Mouse (Mus musculus) spleen, postnatal 4 days (tissue): Measurements from ENCODE around the gene Drg1.
"Not testable (repeated sequence)": the region's sequence is repeated elsewhere in the genome, so short reads cannot be mapped to it uniquely, and the experiment has no call there.

Source experiments
- DNase-seq, 2 experiments: peaks; one replicate each; pipeline ENCODE4 v3.0.0; 2022; ENCODE audit warnings: low spot score in 2 of 2

Gene Drg1

GRCm38 (mm10) chr11:3167129-3167528 lies 99.1 kb downstream of the Drg1 start:
- DNase-seq: peak in 1 of 2 experiments; percentile 76

GRCm38 (mm10) chr11:3166321-3166720 lies 99.9 kb downstream of the Drg1 start:
- DNase-seq: peak; percentile 38 to 75

GRCm38 (mm10) chr11:3165210-3165782 lies 100.9 kb downstream of the Drg1 start:
- not testable (repeated sequence) for DNase-seq

GRCm38 (mm10) chr11:3163661-3164060 lies 102.6 kb downstream of the Drg1 start:
- DNase-seq: not testable (repeated sequence)

- peak; percentile 65 to 91 for DNase-seq
These were observed 103.1 kb downstream of the Drg1 start for GRCm38 (mm10) chr11:3163122-3163521.

GRCm38 (mm10) chr11:3162236-3162897 lies 103.8 kb downstream of the Drg1 start:
- peak; percentile 75 to 94 for DNase-seq

GRCm38 (mm10) chr11:3161370-3161769 lies 104.8 kb downstream of the Drg1 start:
- DNase-seq: peak; percentile 77 to 94

GRCm38 (mm10) chr11:3158800-3159199 lies 107.4 kb downstream of the Drg1 start:
- peak; percentile 16 to 69 for DNase-seq

GRCm38 (mm10) chr11:3157996-3158395 lies 108.2 kb downstream of the Drg1 start:
- peak; percentile 22 to 77 for DNase-seq

GRCm38 (mm10) chr11:3156991-3157390 lies 109.2 kb downstream of the Drg1 start:
- DNase-seq: not testable (repeated sequence)

- DNase-seq: peak; percentile 76 to 93
These were observed 112.4 kb downstream of the Drg1 start for GRCm38 (mm10) chr11:3153666-3154397.

GRCm38 (mm10) chr11:3151358-3151757 lies 114.9 kb downstream of the Drg1 start:
- DNase-seq: peak; percentile 37 to 82

- DNase-seq: not testable (repeated sequence)
These were observed 115.6 kb downstream of the Drg1 start for GRCm38 (mm10) chr11:3150677-3151003.

GRCm38 (mm10) chr11:3150003-3150676 lies 116.1 kb downstream of the Drg1 start:
- DNase-seq: peak; percentile 60 to 90

- DNase-seq: not testable (repeated sequence)
These were observed 116.7 kb downstream of the Drg1 start for GRCm38 (mm10) chr11:3149471-3149870.

GRCm38 (mm10) chr11:3146806-3147205 lies 119.4 kb downstream of the Drg1 start:
- not testable (repeated sequence) for DNase-seq

GRCm38 (mm10) chr11:3145359-3146165 lies 120.7 kb downstream of the Drg1 start:
- DNase-seq: peak in 1 of 2 experiments; percentile 77

- not testable (repeated sequence) for DNase-seq
These were observed 122.2 kb downstream of the Drg1 start for GRCm38 (mm10) chr11:3143984-3144383.

GRCm38 (mm10) chr11:3142413-3142812 lies 123.8 kb downstream of the Drg1 start:
- DNase-seq: peak; percentile 86 to 99

- not testable (repeated sequence) for DNase-seq
These were observed 125.2 kb downstream of the Drg1 start for GRCm38 (mm10) chr11:3140967-3141535.

- peak; percentile 72 to 92 for DNase-seq
These were observed 127.9 kb downstream of the Drg1 start for GRCm38 (mm10) chr11:3138323-3138722.
